In the genomic region with DNA sequence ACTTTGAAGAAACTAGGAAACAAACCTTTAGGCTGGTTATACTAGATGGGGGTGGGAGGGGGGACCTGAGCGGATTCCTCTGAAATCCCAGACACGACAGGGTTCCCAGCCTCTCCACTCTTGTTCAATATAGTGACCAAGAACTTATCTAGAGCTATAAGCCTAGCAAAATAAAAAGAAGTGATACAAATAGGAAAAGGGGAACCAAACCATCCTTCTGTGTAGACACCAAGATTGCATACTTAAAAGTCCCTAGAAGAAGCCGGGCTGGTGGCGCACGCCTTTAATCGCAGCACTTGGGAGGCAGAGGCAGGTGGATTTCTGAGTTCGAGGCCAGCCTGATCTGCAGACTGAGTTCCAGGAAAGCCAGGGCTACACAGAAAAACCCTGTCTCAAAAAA, we compare ENCODE assay signal across 26 mouse cellular contexts. TPM values are rescaled to one million over a fixed set of nuclear protein-coding genes. Genes with fewer than 3 reads are reported as not detected.
A peak's percentile ranks its signal among the peaks of the same experiment; 100 is the strongest.
DNase-seq lines count a peak whose midpoint lies in the region; ATAC-seq and TF ChIP-seq lines count a peak whose summit lies in the region.
"Had no signal": no experiment of that assay in that cellular context is flagged by ENCODE, and none has a peak within 500 bp of the region (broad histone marks: within the 10 kb centered on the region; RNA-seq: fewer than 3 reads in every experiment).

No protein-coding gene starts in this region.

- no peak for TF ChIP-seq EP300 in liver, postnatal 0 days (IDR thresholded peaks at IDR 0.05; ENCODE audit: low read depth)

- WGBS in kidney, embryonic 16.5 days: 92% methylated on average over 7 of the region's 7 CpGs
- whole genome bisulfite sequencing in liver, postnatal 0 days (ENCODE audit: insufficient replicate concordance): 88% methylated on average over 7 of the region's 7 CpGs
- WGBS in liver, embryonic 11.5 days: 87% methylated on average over 7 of the region's 7 CpGs
- WGBS in small intestine, adult 2 months: 89% methylated on average over 7 of the region's 7 CpGs

- H3K27me3 ChIP-seq in kidney, embryonic 16.5 days (ENCODE audit: insufficient read depth, low read length): no peaks in the 10 kb centered on the region
- no peaks in the 10 kb centered on the region for H3K27me3 ChIP-seq in liver, postnatal 0 days (ENCODE audit: insufficient read depth, low read length)
- no peaks in the 10 kb centered on the region for H3K27me3 ChIP-seq in liver, embryonic 11.5 days (replicated peaks; ENCODE audit: control insufficient read depth, insufficient read depth, low read length)
- H3K27me3 ChIP-seq in small intestine, adult 2 months (ENCODE audit: control insufficient read depth, insufficient read depth, low read length): no peaks in the 10 kb centered on the region
- H3K27me3 ChIP-seq: CH12.LX; embryonic facial prominence, embryonic 13.5 days; forebrain, embryonic 12.5 days; forebrain, embryonic 15.5 days; hindbrain, embryonic 15.5 days; Patski had no signal

- no peak overlapping the region for H3K9ac ChIP-seq in kidney, embryonic 16.5 days (replicated peaks; ENCODE audit: low read length)
- no peak overlapping the region for H3K9ac ChIP-seq in liver, postnatal 0 days (replicated peaks)
- no peak overlapping the region for H3K9ac ChIP-seq in liver, embryonic 11.5 days (ENCODE audit: low read depth, low read length)
- H3K9ac ChIP-seq: embryonic facial prominence, embryonic 13.5 days; forebrain, embryonic 12.5 days; forebrain, embryonic 15.5 days; hindbrain, embryonic 12.5 days; hindbrain, embryonic 15.5 days had no signal

- H3K4me1 ChIP-seq in kidney, embryonic 16.5 days (ENCODE audit: insufficient read depth, low read length): 0 out of 2 replicates have a peak, but pooled peaks cover 4% of the 10 kb centered on the region
- H3K4me1 ChIP-seq in liver, postnatal 0 days (ENCODE audit: insufficient read depth): peaks cover 9% of the 10 kb centered on the region
- H3K4me1 ChIP-seq in liver, embryonic 11.5 days (replicated peaks; ENCODE audit: control insufficient read depth, insufficient read depth, low read length): no peaks in the 10 kb centered on the region
- peaks cover 33% of the 10 kb centered on the region for H3K4me1 ChIP-seq in small intestine, adult 2 months (ENCODE audit: control insufficient read depth, insufficient read depth, insufficient read length, low read length)
- H3K4me1 ChIP-seq: embryonic facial prominence, embryonic 10.5 days; embryonic facial prominence, embryonic 13.5 days; forebrain, embryonic 12.5 days; forebrain, embryonic 15.5 days; hindbrain, embryonic 12.5 days; hindbrain, embryonic 15.5 days had no signal

- TF ChIP-seq CTCF in liver, postnatal 0 days (IDR thresholded peaks at IDR 0.05; ENCODE audit: low read depth): no peak
- TF ChIP-seq CTCF in small intestine, adult 2 months (IDR thresholded peaks at IDR 0.05; ENCODE audit: extremely low read depth, insufficient read length, insufficient replicate concordance, low read depth, low read length): no peak

- no peak for TF ChIP-seq POLR2A in small intestine, adult 2 months (IDR thresholded peaks at IDR 0.05; ENCODE audit: low read depth, low read length)

- DNase-seq in kidney, postnatal 10 days: no peak
- DNase-seq in liver, postnatal 0 days: no peak
- DNase-seq in liver, embryonic 11.5 days (ENCODE audit: low spot score): no peak
- no peak for DNase-seq in embryo, embryonic 11 days
- DNase-seq: adrenal gland, postnatal 10 days; adrenal gland, postnatal 36 days; B cell, adult 2 months; cerebellum, adult 2 months; cerebellum, adult 9-11 months; cerebellum, postnatal 25 days; gastrocnemius, postnatal 10 days; gastrocnemius, postnatal 36 days; heart, adult 11 months had no signal

- no peak overlapping the region for H3K4me2 ChIP-seq in kidney, embryonic 16.5 days (replicated peaks; ENCODE audit: low read depth, low read length)
- peak overlapping the region; percentile 29 for H3K4me2 ChIP-seq in liver, postnatal 0 days (ENCODE audit: low read depth, low read length)
- no peak overlapping the region for H3K4me2 ChIP-seq in liver, embryonic 11.5 days
- H3K4me2 ChIP-seq: embryonic facial prominence, embryonic 13.5 days; forebrain, embryonic 12.5 days; forebrain, embryonic 15.5 days; heart, embryonic 11.5 days; hindbrain, embryonic 12.5 days; hindbrain, embryonic 15.5 days had no signal

- no peak for ATAC-seq in kidney, embryonic 16.5 days (ENCODE audit: low FRiP score, low TSS enrichment)
- no peak for ATAC-seq in liver, postnatal 0 days
- no peak for ATAC-seq in liver, embryonic 11.5 days (replicated peaks; ENCODE audit: low FRiP score)
- ATAC-seq: forebrain, embryonic 15.5 days; Patski had no signal

- H3K27ac ChIP-seq in kidney, embryonic 16.5 days (ENCODE audit: low read length): peak overlapping the region; percentile 50; the same call in 1 of the 2 replicates
- H3K27ac ChIP-seq in liver, postnatal 0 days (ENCODE audit: low read depth): 0 out of 2 replicates have a peak overlapping the region, but pooled peaks have one; percentile 44
- H3K27ac ChIP-seq in liver, embryonic 11.5 days (ENCODE audit: low read depth, low read length): no peak overlapping the region
- peak overlapping the region; percentile 85 for H3K27ac ChIP-seq in small intestine, adult 2 months (ENCODE audit: insufficient read depth, low read depth, low read length)
- H3K27ac ChIP-seq: embryonic facial prominence, embryonic 10.5 days; embryonic facial prominence, embryonic 13.5 days; forebrain, embryonic 12.5 days; forebrain, embryonic 15.5 days; hindbrain, embryonic 12.5 days; hindbrain, embryonic 15.5 days had no signal

- H3K4me3 ChIP-seq in kidney, embryonic 16.5 days (ENCODE audit: low read length): no peak overlapping the region
- H3K4me3 ChIP-seq in liver, postnatal 0 days (ENCODE audit: low read depth, low read length): no peak overlapping the region
- H3K4me3 ChIP-seq in liver, embryonic 11.5 days (ENCODE audit: low read depth, low read length): no peak overlapping the region
- H3K4me3 ChIP-seq in small intestine, adult 2 months (ENCODE audit: low read depth, low read length): no peak overlapping the region
- H3K4me3 ChIP-seq: embryonic facial prominence, embryonic 10.5 days; embryonic facial prominence, embryonic 13.5 days; erythroblast, embryonic 14.5 days; forebrain, embryonic 12.5 days; forebrain, embryonic 15.5 days; hindbrain, embryonic 12.5 days; hindbrain, embryonic 15.5 days had no signal

- 0 out of 2 replicates have a peak, but pooled peaks cover 3% of the 10 kb centered on the region for H3K9me3 ChIP-seq in kidney, embryonic 16.5 days (ENCODE audit: low read length)
- no peaks in the 10 kb centered on the region for H3K9me3 ChIP-seq in liver, postnatal 0 days (ENCODE audit: low read length)
- H3K9me3 ChIP-seq in liver, embryonic 11.5 days (ENCODE audit: control insufficient read depth, low read length): no peaks in the 10 kb centered on the region
- H3K9me3 ChIP-seq: embryonic facial prominence, embryonic 10.5 days; embryonic facial prominence, embryonic 13.5 days; forebrain, embryonic 12.5 days; forebrain, embryonic 15.5 days; hindbrain, embryonic 12.5 days; hindbrain, embryonic 15.5 days had no signal

- H3K36me3 ChIP-seq in kidney, embryonic 16.5 days (ENCODE audit: insufficient read depth, low read length): no peaks in the 10 kb centered on the region
- H3K36me3 ChIP-seq in liver, postnatal 0 days (replicated peaks; ENCODE audit: insufficient read depth, low read length): no peaks in the 10 kb centered on the region
- H3K36me3 ChIP-seq in liver, embryonic 11.5 days (ENCODE audit: control insufficient read depth, insufficient read depth, low read length): no peaks in the 10 kb centered on the region
- H3K36me3 ChIP-seq in small intestine, adult 2 months (ENCODE audit: control insufficient read depth, insufficient read depth, low read length): peaks cover 2% of the 10 kb centered on the region; the same call in 1 of the 2 replicates
- H3K36me3 ChIP-seq: embryonic facial prominence, embryonic 10.5 days; embryonic facial prominence, embryonic 13.5 days; forebrain, embryonic 12.5 days; forebrain, embryonic 15.5 days; G1E; hindbrain, embryonic 12.5 days; hindbrain, embryonic 15.5 days had no signal

RNA-seq across cellular contexts. Expression of a gene that starts 11.7 kb away (rescaled TPM):
- polyA plus RNA-seq in kidney, embryonic 16.5 days (2015; fragmentation: Nextera tagmentation; extraction: Ambion mirVana): 7.2 and 10.1 TPM in 2 replicates
- 27.2 and 32.2 TPM in 2 replicates for polyA plus RNA-seq in liver, postnatal 0 days (2015; fragmentation: Nextera tagmentation; extraction: Ambion mirVana)
- 21.6 and 26.3 TPM in 2 replicates for polyA plus RNA-seq in liver, embryonic 11.5 days (2014; fragmentation: Nextera tagmentation; extraction: Ambion mirVana)
- polyA plus RNA-seq in small intestine, adult 2 months (2012; rRNA removed): 228 and 484 TPM in 2 replicates

RNA-seq across cellular contexts. Expression of a gene that starts 27.1 kb away (rescaled TPM):
- polyA plus RNA-seq in kidney, embryonic 16.5 days (2015; fragmentation: Nextera tagmentation; extraction: Ambion mirVana): 2.7 and 4.4 TPM in 2 replicates
- 2.0 TPM in 2 replicates for polyA plus RNA-seq in liver, postnatal 0 days (2015; fragmentation: Nextera tagmentation; extraction: Ambion mirVana)
- 3.6 and 5.2 TPM in 2 replicates for polyA plus RNA-seq in liver, embryonic 11.5 days (2014; fragmentation: Nextera tagmentation; extraction: Ambion mirVana)
- polyA plus RNA-seq in small intestine, adult 2 months (2012; rRNA removed): 0.56 and 0.85 TPM in 2 replicates
- polyA plus RNA-seq: erythroblast, embryonic 14.5 days had no signal

RNA-seq across cellular contexts. Expression of a gene that starts 32.4 kb away (rescaled TPM):
- 106 and 110 TPM in 2 replicates for polyA plus RNA-seq in kidney, embryonic 16.5 days (2015; fragmentation: Nextera tagmentation; extraction: Ambion mirVana)
- polyA plus RNA-seq in liver, postnatal 0 days (2015; fragmentation: Nextera tagmentation; extraction: Ambion mirVana): 78.8 and 81.4 TPM in 2 replicates
- 51.2 and 54.7 TPM in 2 replicates for polyA plus RNA-seq in liver, embryonic 11.5 days (2014; fragmentation: Nextera tagmentation; extraction: Ambion mirVana)
- 59.8 and 117 TPM in 2 replicates for polyA plus RNA-seq in small intestine, adult 2 months (2012; rRNA removed)

RNA-seq across cellular contexts. Expression of a gene that starts 36.6 kb away (rescaled TPM):
- polyA plus RNA-seq in kidney, embryonic 16.5 days (2015; fragmentation: Nextera tagmentation; extraction: Ambion mirVana): 47.8 and 53.8 TPM in 2 replicates
- polyA plus RNA-seq in liver, postnatal 0 days (2015; fragmentation: Nextera tagmentation; extraction: Ambion mirVana): 1.9 and 2.6 TPM in 2 replicates
- polyA plus RNA-seq in liver, embryonic 11.5 days (2014; fragmentation: Nextera tagmentation; extraction: Ambion mirVana): 28.3 and 30.2 TPM in 2 replicates
- polyA plus RNA-seq in small intestine, adult 2 months (2012; rRNA removed): 8.8 and 10.4 TPM in 2 replicates

RNA-seq across cellular contexts. Expression of a gene that starts 42.2 kb away (rescaled TPM):
- polyA plus RNA-seq in kidney, embryonic 16.5 days (2015; fragmentation: Nextera tagmentation; extraction: Ambion mirVana): 115 and 125 TPM in 2 replicates
- 8.8 and 8.9 TPM in 2 replicates for polyA plus RNA-seq in liver, postnatal 0 days (2015; fragmentation: Nextera tagmentation; extraction: Ambion mirVana)
- 64.0 and 70.8 TPM in 2 replicates for polyA plus RNA-seq in liver, embryonic 11.5 days (2014; fragmentation: Nextera tagmentation; extraction: Ambion mirVana)
- 24.0 and 35.3 TPM in 2 replicates for polyA plus RNA-seq in small intestine, adult 2 months (2012; rRNA removed)
